Mouse (Mus musculus) G1E (cell line): Measurements from ENCODE around the gene Paqr9.

Experiments used
- CTCF ChIP-seq: IDR thresholded peaks from 2 replicates; pipeline ENCODE4 v1.5.1; 2012; ENCODE audit warnings: low read depth, low read length, inconsistent platforms, mixed read lengths
- GATA1 ChIP-seq: IDR thresholded peaks from 2 replicates; pipeline ENCODE4 v1.6.1; 2012; ENCODE audit warnings: borderline replicate concordance, low read length, inconsistent platforms, mixed read lengths
- GATA2 ChIP-seq: IDR thresholded peaks from 2 replicates; pipeline ENCODE4 v1.6.1; 2012; ENCODE audit warnings: low read depth, low read length, inconsistent platforms, borderline replicate concordance
- POLR2AphosphoS5 ChIP-seq: IDR thresholded peaks from 2 replicates; pipeline ENCODE4 v1.6.1; 2012; ENCODE audit warnings: low read depth, low read length, inconsistent platforms; ENCODE audit not compliant: insufficient replicate concordance

DNA sequence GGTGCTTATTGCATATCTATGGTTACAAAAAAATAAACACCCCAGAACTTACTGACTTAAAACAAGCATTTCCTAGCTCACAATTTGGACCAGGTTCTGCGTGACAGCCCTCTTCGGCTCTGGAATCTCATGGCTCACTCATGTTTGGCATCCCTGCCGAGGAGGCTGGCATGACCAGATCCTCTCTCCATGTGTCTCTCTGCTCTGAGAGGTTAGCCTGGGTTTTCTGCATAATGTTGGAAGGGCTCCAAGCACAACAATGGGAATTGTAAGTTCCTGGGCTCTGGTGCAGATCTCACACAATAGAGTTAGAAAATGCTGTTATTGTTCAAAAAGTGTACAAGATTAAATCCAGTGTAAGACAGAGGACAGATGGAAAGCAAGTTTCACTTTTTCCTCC, 28.3 kb upstream of the Paqr9 start:
- TF ChIP-seq CTCF (no peak), GATA1 (no peak), POLR2AphosphoS5 (no peak), GATA2 (no peak)
